Mouse (Mus musculus) neural tube, embryonic 14.5 days (tissue): Measurements from ENCODE around the gene Ptges2. TPM values are rescaled to one million over a fixed set of nuclear protein-coding genes. Genes with fewer than 3 reads are reported as not detected.

ENCODE experiments used
- ATAC-seq: fragments of 200-750 bp; cut with Nextera tagmentation; 2 replicates; pipeline ENCODE4 v1.8.0; 2017; ENCODE audit warnings: low read depth, mild to moderate bottlenecking, moderate TSS enrichment, moderate library complexity
- H3K27ac ChIP-seq: fragments of 300-500 bp; sonication (generic); 2 replicates; pipeline ENCODE4 v1.5.1; 2014; ENCODE audit warnings: low read depth, mild to moderate bottlenecking, control low read depth, low read length, moderate library complexity, mixed read lengths
- H3K27me3 ChIP-seq: fragments of 300-500 bp; sonication (generic); 2 replicates; pipeline ENCODE4 v1.6.1; 2014; ENCODE audit warnings: low read length; ENCODE audit not compliant: control insufficient read depth, insufficient read depth
- H3K36me3 ChIP-seq: fragments of 300-500 bp; sonication (generic); 2 replicates; pipeline ENCODE4 v1.6.1; 2014; ENCODE audit warnings: low read length, mixed read lengths; ENCODE audit not compliant: control insufficient read depth, insufficient read depth
- H3K4me1 ChIP-seq: fragments of 300-500 bp; sonication (generic); 2 replicates; pipeline ENCODE4 v1.6.1; 2014; ENCODE audit warnings: low read length; ENCODE audit not compliant: control insufficient read depth, insufficient read depth
- H3K4me2 ChIP-seq: fragments of 300-500 bp; sonication (generic); 2 replicates; pipeline ENCODE4 v1.6.1; 2014; ENCODE audit warnings: mild to moderate bottlenecking, low read depth, low read length, control low read depth
- H3K4me3 ChIP-seq: fragments of 300-500 bp; sonication (generic); 2 replicates; pipeline ENCODE4 v1.5.1; 2014; ENCODE audit warnings: low read depth, low read length, control low read depth, mixed read lengths
- H3K9ac ChIP-seq: fragments of 300-500 bp; sonication (generic); replicated peaks from 2 replicates; pipeline ENCODE4 v1.6.1; 2014; ENCODE audit warnings: low read depth, mild to moderate bottlenecking, control low read depth, low read length, mixed read lengths
- H3K9me3 ChIP-seq: fragments of 300-500 bp; sonication (generic); 2 replicates; pipeline ENCODE4 v1.6.1; 2016; ENCODE audit warnings: low read length; ENCODE audit not compliant: control insufficient read depth
- WGBS: fragments of 180-500 bp; shearing (Covaris S2); extraction: QIAGEN DNeasy Blood & Tissue Kit; methylation state at CpG from one replicate; pipeline ENCODE4 v1.1.7; 2014; 5-methylcytosine and 5-hydroxymethylcytosine counted together
- polyA plus RNA-seq: library from polyadenylated mRNA; unstranded; fragments of >200 nt; fragmentation: Nextera tagmentation; extraction: Ambion mirVana; gene quantifications from 2 replicates; pipeline ENCODE4 v1.2.1, GENCODE M21; 2014

Ptges2 gene
- polyA plus RNA-seq, 1 experiment from 2014 or later = 65.9 TPM

- Histone ChIP-seq H3K4me1 (no peaks in the 10 kb centered on the region), H3K27ac (no peak overlapping the region), H3K9ac (no peak overlapping the region), H3K9me3 (no peaks in the 10 kb centered on the region), H3K4me2 (no peak overlapping the region), H3K4me3 (no peak overlapping the region), H3K27me3 (no peaks in the 10 kb centered on the region), H3K36me3 (peaks cover 19% of the 10 kb centered on the region)
- 21% methylated on average over 2 of the region's 2 CpGs for WGBS
- peak; percentile 32; the same call in 1 of the 2 replicates for ATAC-seq
Observed at GRCm38 (mm10) chr2:32404663-32405062, 9.0 kb downstream of the Ptges2 start.

GRCm38 (mm10) chr2:32407144-32407824, 11.6 kb downstream of the Ptges2 start:
- 84% methylated on average over 7 of the region's 7 CpGs for WGBS
- H3K9ac ChIP-seq = no peak overlapping the region

GRCm38 (mm10) chr2:32408429-32409424, 13.0 kb downstream of the Ptges2 start:
- no peak overlapping the region for H3K27ac ChIP-seq
- 76% methylated on average over 25 of the region's 25 CpGs for WGBS

More at GRCm38 (mm10) chr2:32407144-32407824, 11.6 kb downstream of the Ptges2 start:
- Histone ChIP-seq H3K36me3 (no peaks in the 10 kb centered on the region), H3K4me2 (no peak overlapping the region), H3K4me1 (no peaks in the 10 kb centered on the region), H3K27ac (no peak overlapping the region), H3K4me3 (no peak overlapping the region), H3K27me3 (no peaks in the 10 kb centered on the region), H3K9me3 (no peaks in the 10 kb centered on the region)
- no peak for ATAC-seq

GRCm38 (mm10) chr2:32411407-32411806, 15.7 kb downstream of the Ptges2 start:
- H3K4me2 ChIP-seq = no peak overlapping the region
- no peaks in the 10 kb centered on the region for H3K4me1 ChIP-seq
- 90% methylated on average over 7 of the region's 7 CpGs for WGBS
- no peak overlapping the region for H3K9ac ChIP-seq
- H3K4me3 ChIP-seq = no peak overlapping the region
- H3K27ac ChIP-seq = no peak overlapping the region
- no peaks in the 10 kb centered on the region for H3K9me3 ChIP-seq
- ATAC-seq = no peak
- H3K27me3 ChIP-seq = no peaks in the 10 kb centered on the region
- peaks cover 22% of the 10 kb centered on the region for H3K36me3 ChIP-seq

More at GRCm38 (mm10) chr2:32408429-32409424, 13.0 kb downstream of the Ptges2 start:
- H3K4me1 ChIP-seq = no peaks in the 10 kb centered on the region
- no peak overlapping the region for H3K4me2 ChIP-seq
- H3K36me3 ChIP-seq = peaks cover under 1% of the 10 kb centered on the region; the same call in 1 of the 2 replicates
- no peaks in the 10 kb centered on the region for H3K9me3 ChIP-seq
- no peak overlapping the region for H3K9ac ChIP-seq
- H3K27me3 ChIP-seq = no peaks in the 10 kb centered on the region
- no peak overlapping the region for H3K4me3 ChIP-seq
- no peak for ATAC-seq

- H3K4me3 ChIP-seq = no peak overlapping the region
- no peaks in the 10 kb centered on the region for H3K27me3 ChIP-seq
- H3K9ac ChIP-seq = no peak overlapping the region
- ATAC-seq = no peak
- peaks cover 38% of the 10 kb centered on the region for H3K36me3 ChIP-seq
- WGBS = 88% methylated on average over 6 of the region's 6 CpGs
- H3K9me3 ChIP-seq = no peaks in the 10 kb centered on the region
- H3K4me2 ChIP-seq = no peak overlapping the region
- H3K4me1 ChIP-seq = no peaks in the 10 kb centered on the region
- no peak overlapping the region for H3K27ac ChIP-seq
Observed at GRCm38 (mm10) chr2:32412742-32413531, 17.2 kb downstream of the Ptges2 start.

- Histone ChIP-seq H3K27me3 (no peaks in the 10 kb centered on the region), H3K9ac (no peak overlapping the region), H3K27ac (0 out of 2 replicates have a peak overlapping the region, but pooled peaks have one; percentile 18), H3K4me3 (no peak overlapping the region), H3K4me2 (no peak overlapping the region), H3K36me3 (peaks cover 48% of the 10 kb centered on the region), H3K4me1 (no peaks in the 10 kb centered on the region), H3K9me3 (no peaks in the 10 kb centered on the region)
- no peak for ATAC-seq
- 61% methylated on average over 5 of the region's 5 CpGs for WGBS
Observed at GRCm38 (mm10) chr2:32413936-32414335, 18.2 kb downstream of the Ptges2 start.

- WGBS = 95% methylated on average over 12 of the region's 12 CpGs
Observed at GRCm38 (mm10) chr2:32415801-32416200, 20.1 kb downstream of the Ptges2 start.

GRCm38 (mm10) chr2:32416556-32416955, 20.9 kb downstream of the Ptges2 start:
- no peak for ATAC-seq
- Histone ChIP-seq H3K4me1 (no peaks in the 10 kb centered on the region), H3K4me3 (no peak overlapping the region), H3K27me3 (no peaks in the 10 kb centered on the region), H3K27ac (no peak overlapping the region), H3K9ac (no peak overlapping the region), H3K36me3 (peaks cover 67% of the 10 kb centered on the region), H3K9me3 (no peaks in the 10 kb centered on the region), H3K4me2 (no peak overlapping the region)
- 88% methylated on average over 2 of the region's 2 CpGs for WGBS

More at GRCm38 (mm10) chr2:32415801-32416200, 20.1 kb downstream of the Ptges2 start:
- no peak overlapping the region for H3K9ac ChIP-seq
- no peaks in the 10 kb centered on the region for H3K27me3 ChIP-seq
- H3K4me2 ChIP-seq = no peak overlapping the region
- H3K36me3 ChIP-seq = peaks cover 65% of the 10 kb centered on the region
- H3K4me3 ChIP-seq = no peak overlapping the region
- H3K27ac ChIP-seq = no peak overlapping the region
- ATAC-seq = no peak
- no peaks in the 10 kb centered on the region for H3K9me3 ChIP-seq
- H3K4me1 ChIP-seq = no peaks in the 10 kb centered on the region
